Mouse (Mus musculus) midbrain, embryonic 14.5 days (tissue): Measurements from ENCODE around the gene Sctr. TPM values are rescaled to one million over a fixed set of nuclear protein-coding genes. Genes with fewer than 3 reads are reported as not detected.

Experiments used
- ATAC-seq: fragments of 200-750 bp; cut with Nextera tagmentation; 2 replicates; pipeline ENCODE4 v1.8.0; 2017; ENCODE audit warnings: moderate number of reproducible peaks, moderate library complexity; ENCODE audit not compliant: low FRiP score, low TSS enrichment
- DNase-seq: peaks from one replicate; pipeline ENCODE4 v3.0.0-alpha.2; 2015
- H3K27ac ChIP-seq: fragments of 300-500 bp; sonication (generic); replicated peaks from 2 replicates; pipeline ENCODE4 v1.5.1; 2014; ENCODE audit warnings: mild to moderate bottlenecking, low read depth, low read length, moderate library complexity
- H3K27me3 ChIP-seq: fragments of 300-500 bp; sonication (generic); 2 replicates; pipeline ENCODE4 v1.6.1; 2014; ENCODE audit warnings: low read length, control low read depth, mixed read lengths; ENCODE audit not compliant: control insufficient read depth, insufficient read depth
- H3K36me3 ChIP-seq: fragments of 300-500 bp; sonication (generic); 2 replicates; pipeline ENCODE4 v1.6.1; 2014; ENCODE audit warnings: low read length, control low read depth; ENCODE audit not compliant: control insufficient read depth, insufficient read depth
- H3K4me1 ChIP-seq: fragments of 300-500 bp; sonication (generic); 2 replicates; pipeline ENCODE4 v1.6.1; 2014; ENCODE audit warnings: mild to moderate bottlenecking, antibody characterized with exemption, low read length, control low read depth; ENCODE audit not compliant: control insufficient read depth, insufficient read depth
- H3K4me2 ChIP-seq: fragments of 300-500 bp; sonication (generic); 2 replicates; pipeline ENCODE4 v1.6.1; 2014; ENCODE audit warnings: mild to moderate bottlenecking, low read length, moderate library complexity
- H3K4me3 ChIP-seq: fragments of 300-500 bp; sonication (generic); replicated peaks from 2 replicates; pipeline ENCODE4 v1.5.1; 2014; ENCODE audit warnings: low read depth, low read length
- H3K9ac ChIP-seq: fragments of 300-500 bp; sonication (generic); replicated peaks from 2 replicates; pipeline ENCODE4 v1.6.1; 2014; ENCODE audit warnings: mild to moderate bottlenecking, low read length, moderate library complexity
- H3K9me3 ChIP-seq: fragments of 300-500 bp; sonication (generic); 2 replicates; pipeline ENCODE4 v1.6.1; 2016; ENCODE audit warnings: low read length, control low read depth, mixed read lengths; ENCODE audit not compliant: control insufficient read depth
- WGBS: fragments of 180-500 bp; shearing (Covaris S2); extraction: QIAGEN DNeasy Blood & Tissue Kit; methylation state at CpG from one replicate; pipeline ENCODE4 v1.1.7; 2014; 5-methylcytosine and 5-hydroxymethylcytosine counted together
- polyA plus RNA-seq: library from polyadenylated mRNA; unstranded; fragments of >200 nt; fragmentation: Nextera tagmentation; extraction: Ambion mirVana; gene quantifications from 2 replicates; pipeline ENCODE4 v1.2.1, GENCODE M21; 2014

Gene Sctr
- polyA plus RNA-seq, 1 experiment from 2014 or later: 0.53 TPM

DNA sequence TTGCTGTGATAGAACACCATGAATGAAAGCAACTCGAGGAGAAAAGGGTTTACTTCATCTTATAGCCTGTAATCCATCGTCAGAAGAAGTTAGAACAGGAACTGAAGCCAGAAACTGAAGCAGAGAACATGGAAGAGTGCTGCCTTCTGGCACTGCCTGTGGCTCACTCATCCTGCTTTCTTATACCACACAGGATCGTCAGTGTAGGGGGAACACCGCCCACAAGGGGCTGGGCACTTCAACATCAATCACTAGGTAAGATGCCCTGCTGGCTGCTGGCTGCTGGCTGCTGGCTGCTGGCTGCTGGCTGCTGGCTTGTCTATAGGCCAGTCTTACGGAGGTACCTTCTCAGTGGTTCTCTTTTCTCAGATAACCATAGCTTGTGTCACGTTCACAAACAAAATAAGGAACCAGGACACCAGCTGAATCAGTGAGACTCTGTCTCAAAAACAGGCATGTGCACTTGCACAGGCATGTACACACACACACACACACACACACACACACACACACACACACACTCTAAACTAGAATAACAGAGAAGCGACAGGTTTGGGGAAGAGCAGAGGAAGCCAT lies 13.7 kb downstream of the Sctr start:
- Histone ChIP-seq H3K4me3 (no peak overlapping the region), H3K27me3 (no peaks in the 10 kb centered on the region), H3K4me1 (no peaks in the 10 kb centered on the region), H3K36me3 (no peaks in the 10 kb centered on the region), H3K4me2 (no peak overlapping the region), H3K27ac (no peak overlapping the region), H3K9me3 (no peaks in the 10 kb centered on the region), H3K9ac (no peak overlapping the region; the same call in 1 of the 2 replicates)
- DNase-seq (no peak), ATAC-seq (no peak)
- WGBS: 79% methylated on average over 7 of the region's 7 CpGs

DNA sequence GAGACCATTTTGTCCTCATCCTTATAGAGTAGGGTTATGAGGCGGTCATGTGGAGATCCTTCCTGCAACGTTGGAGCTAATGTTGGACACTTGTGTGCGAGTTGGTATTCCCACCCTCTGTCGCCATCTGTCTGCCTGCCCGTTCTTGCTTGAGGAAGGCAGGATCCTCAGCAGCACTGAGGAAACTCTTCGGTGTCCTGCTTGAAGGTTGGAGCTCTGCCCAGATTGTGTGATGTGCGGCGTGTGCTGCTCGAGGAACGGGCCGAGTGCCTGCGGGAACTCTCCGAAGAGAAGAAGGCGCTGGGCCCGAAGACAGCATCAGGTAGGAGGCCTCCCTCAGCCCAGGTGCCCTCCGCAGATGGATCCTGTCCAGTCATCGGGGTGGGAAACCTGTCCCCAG lies 15.3 kb downstream of the Sctr start:
- H3K27ac ChIP-seq: no peak overlapping the region
- H3K27me3 ChIP-seq: no peaks in the 10 kb centered on the region
- H3K4me1 ChIP-seq: no peaks in the 10 kb centered on the region
- H3K9me3 ChIP-seq: no peaks in the 10 kb centered on the region
- no peak for ATAC-seq
- H3K9ac ChIP-seq: no peak overlapping the region
- no peaks in the 10 kb centered on the region for H3K36me3 ChIP-seq
- no peak overlapping the region for H3K4me3 ChIP-seq
- H3K4me2 ChIP-seq: no peak overlapping the region
- no peak for DNase-seq
- WGBS: 92% methylated on average over 17 of the region's 17 CpGs

DNA sequence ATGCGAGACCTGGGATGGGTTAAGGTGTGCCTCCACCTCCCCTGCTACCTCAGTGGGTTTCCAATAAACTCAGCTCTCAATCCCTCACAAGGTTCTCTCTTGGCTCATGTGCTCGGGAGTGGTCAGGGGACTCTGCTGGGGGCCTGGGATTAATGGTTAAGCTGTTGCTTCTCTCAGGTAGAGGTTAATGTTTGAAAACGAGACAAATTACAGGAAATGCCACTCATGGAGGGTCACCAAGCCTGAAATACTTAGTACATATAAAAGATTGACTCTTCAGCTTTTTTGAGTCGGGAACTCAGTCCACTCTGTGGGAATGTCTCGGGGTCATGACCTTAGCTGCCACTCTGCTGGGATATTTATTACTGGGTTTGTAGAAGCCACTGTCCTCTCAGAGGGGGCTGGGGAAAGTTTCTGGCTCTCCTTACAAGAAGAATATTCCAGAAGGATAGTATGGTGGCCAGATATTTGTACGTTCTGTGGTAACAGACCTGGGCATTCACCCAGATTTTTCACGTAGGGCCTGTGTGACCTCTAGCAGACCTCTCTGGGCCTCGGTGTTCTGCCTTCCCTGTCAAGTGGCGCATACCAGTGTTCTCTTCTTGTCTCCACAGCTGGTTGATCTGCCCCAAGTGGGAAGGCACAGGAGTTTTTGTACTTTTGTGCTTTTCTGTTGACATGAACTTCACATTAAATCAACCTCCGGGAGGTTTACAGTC lies 17.8 kb downstream of the Sctr start:
- no peak for DNase-seq
- no peak overlapping the region for H3K27ac ChIP-seq
- H3K4me1 ChIP-seq: no peaks in the 10 kb centered on the region
- no peaks in the 10 kb centered on the region for H3K36me3 ChIP-seq
- H3K4me3 ChIP-seq: no peak overlapping the region
- H3K4me2 ChIP-seq: no peak overlapping the region
- no peak overlapping the region for H3K9ac ChIP-seq
- H3K9me3 ChIP-seq: no peaks in the 10 kb centered on the region
- no peaks in the 10 kb centered on the region for H3K27me3 ChIP-seq
- 78% methylated on average over 10 of the region's 10 CpGs for WGBS
- ATAC-seq: no peak

DNA sequence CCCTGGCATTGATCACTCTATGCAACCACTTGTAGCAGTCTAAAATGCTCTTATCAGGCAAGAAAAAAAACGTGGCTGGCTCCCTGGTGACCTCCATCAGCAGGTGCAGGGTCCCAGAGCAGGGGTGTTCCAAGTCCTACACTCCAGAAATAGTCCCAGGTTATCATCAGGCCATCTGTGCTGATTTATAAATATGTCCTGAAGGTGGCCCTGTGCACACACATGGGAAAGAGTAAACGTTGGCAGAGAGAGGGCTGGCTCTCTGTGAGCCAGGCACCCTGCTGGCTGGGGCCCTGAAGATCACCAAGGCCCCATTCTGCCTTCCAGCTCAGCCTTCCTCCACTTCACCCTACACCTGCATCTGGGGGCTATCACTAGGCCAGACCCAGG lies 18.4 kb downstream of the Sctr start:
- H3K4me3 ChIP-seq: no peak overlapping the region
- no peak for ATAC-seq

DNA sequence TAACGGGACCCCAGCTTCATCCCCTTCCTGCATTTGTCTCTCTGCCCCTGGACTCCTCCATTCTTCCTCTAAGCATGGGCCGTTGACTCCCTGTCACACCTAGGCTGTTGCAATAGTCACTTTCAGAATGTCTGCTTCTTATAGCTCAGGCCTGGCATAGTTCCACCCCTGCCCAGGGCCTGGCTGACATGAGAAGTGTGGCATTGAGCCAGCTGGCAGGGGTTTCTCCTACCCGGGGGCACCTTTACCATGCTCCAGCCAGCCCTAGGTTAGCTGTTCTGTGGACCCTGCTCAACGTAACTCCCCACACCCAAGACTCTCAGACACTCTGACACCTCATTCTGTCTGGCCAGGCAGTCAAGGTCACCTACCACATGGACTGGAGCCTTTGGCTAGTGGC lies 21.0 kb downstream of the Sctr start:
- Histone ChIP-seq H3K27me3 (no peaks in the 10 kb centered on the region; the same call in 1 of the 2 replicates), H3K27ac (no peak overlapping the region), H3K4me3 (no peak overlapping the region), H3K4me1 (no peaks in the 10 kb centered on the region), H3K9me3 (no peaks in the 10 kb centered on the region), H3K4me2 (no peak overlapping the region), H3K9ac (no peak overlapping the region), H3K36me3 (no peaks in the 10 kb centered on the region)
- no peak for ATAC-seq
- no peak for DNase-seq
- 81% methylated on average over 4 of the region's 4 CpGs for WGBS

More for the DNA sequence above, 18.4 kb downstream of the Sctr start:
- Histone ChIP-seq H3K9ac (no peak overlapping the region), H3K27ac (no peak overlapping the region), H3K9me3 (no peaks in the 10 kb centered on the region), H3K4me2 (no peak overlapping the region), H3K36me3 (no peaks in the 10 kb centered on the region), H3K27me3 (no peaks in the 10 kb centered on the region), H3K4me1 (no peaks in the 10 kb centered on the region)
- DNase-seq: no peak
- 23% methylated on average over 2 of the region's 2 CpGs for WGBS

DNA sequence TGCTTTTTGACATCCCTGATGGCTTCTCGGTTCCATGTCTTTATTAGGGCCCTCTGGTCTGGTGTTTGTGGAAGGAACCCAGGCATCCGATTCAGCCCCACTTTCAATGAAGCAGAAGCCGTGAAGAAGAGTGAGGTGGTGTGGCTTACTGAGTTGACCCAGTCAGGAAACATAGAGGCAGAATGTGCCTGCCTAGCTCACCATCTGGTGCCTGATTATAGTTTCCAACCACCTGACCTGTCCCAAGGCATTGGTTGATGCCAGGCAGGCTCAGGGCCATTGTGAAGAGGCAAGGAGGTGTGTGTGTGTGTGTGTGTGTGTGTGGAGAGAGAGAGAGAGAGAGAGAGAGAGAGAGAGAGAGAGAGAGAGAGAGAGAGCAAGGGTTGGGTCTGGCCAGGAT lies 23.8 kb downstream of the Sctr start:
- Histone ChIP-seq H3K27ac (no peak overlapping the region), H3K9me3 (no peaks in the 10 kb centered on the region), H3K4me3 (no peak overlapping the region), H3K4me1 (no peaks in the 10 kb centered on the region), H3K9ac (no peak overlapping the region), H3K4me2 (no peak overlapping the region), H3K36me3 (no peaks in the 10 kb centered on the region), H3K27me3 (no peaks in the 10 kb centered on the region; the same call in 1 of the 2 replicates)
- no peak for DNase-seq
- WGBS: 94% methylated on average over 3 of the region's 3 CpGs
- no peak for ATAC-seq

DNA sequence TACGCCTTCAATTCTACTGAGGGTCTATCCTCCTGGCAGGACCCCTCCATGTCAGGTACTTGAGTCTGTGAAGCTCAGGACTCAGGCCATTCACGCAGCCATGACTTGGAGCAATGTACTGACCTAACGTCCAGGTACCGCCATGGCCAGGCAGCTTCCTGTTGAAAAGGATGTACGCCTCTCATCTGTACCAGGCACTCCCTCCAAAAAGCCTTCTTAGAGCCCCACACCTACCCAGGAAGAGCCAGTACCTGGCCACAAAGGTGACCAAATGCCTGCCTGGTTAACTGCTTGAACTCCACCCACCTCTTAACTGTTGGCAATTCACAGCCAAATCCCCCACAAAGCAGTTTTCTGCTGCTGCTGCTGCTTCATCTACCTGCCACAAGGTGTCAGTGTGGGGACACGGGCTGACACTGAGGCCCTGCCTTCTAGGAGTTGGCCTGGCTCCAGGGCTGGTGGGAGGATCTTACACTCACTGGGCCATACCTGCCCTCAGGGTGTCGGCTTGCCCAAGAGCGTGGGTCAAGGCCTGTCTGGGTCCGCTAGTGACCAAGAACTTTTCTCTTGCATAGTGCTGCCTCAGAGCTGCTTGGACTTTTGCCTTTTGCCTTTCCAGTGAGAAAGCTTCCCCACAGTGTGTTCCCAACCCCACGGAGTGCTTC lies 26.2 kb downstream of the Sctr start:
- no peaks in the 10 kb centered on the region; the same call in 1 of the 2 replicates for H3K27me3 ChIP-seq
- H3K4me1 ChIP-seq: no peaks in the 10 kb centered on the region
- ATAC-seq (peak; percentile 63; the same call in 1 of the 2 replicates), DNase-seq (peak; percentile 86)
- WGBS: 48% methylated on average over 10 of the region's 10 CpGs
- H3K27ac ChIP-seq: no peak overlapping the region
- H3K9ac ChIP-seq: no peak overlapping the region
- no peak overlapping the region for H3K4me2 ChIP-seq
- H3K36me3 ChIP-seq: no peaks in the 10 kb centered on the region
- H3K9me3 ChIP-seq: no peaks in the 10 kb centered on the region
- H3K4me3 ChIP-seq: no peak overlapping the region

DNA sequence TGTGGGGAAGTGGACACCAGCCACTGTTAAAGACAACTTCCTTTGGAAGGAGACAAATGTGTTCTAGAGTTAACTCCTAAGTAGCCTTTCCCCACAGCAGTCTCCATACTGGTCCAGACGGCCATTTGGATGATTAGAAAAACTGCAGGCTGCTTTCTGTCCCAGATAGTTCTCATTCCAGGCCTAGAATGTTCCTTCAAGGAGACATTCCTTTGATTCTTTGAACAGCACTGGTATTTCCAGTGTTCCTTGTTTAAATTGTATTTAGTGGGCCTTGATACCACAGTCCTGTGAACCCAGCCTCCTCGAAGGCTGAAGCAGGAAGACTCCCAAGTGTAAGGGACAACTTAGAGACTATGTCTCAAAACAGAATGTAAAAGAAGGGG lies 26.8 kb downstream of the Sctr start:
- Histone ChIP-seq H3K27ac (no peak overlapping the region), H3K4me3 (no peak overlapping the region), H3K4me1 (no peaks in the 10 kb centered on the region), H3K4me2 (no peak overlapping the region), H3K9me3 (no peaks in the 10 kb centered on the region), H3K9ac (no peak overlapping the region), H3K36me3 (no peaks in the 10 kb centered on the region), H3K27me3 (no peaks in the 10 kb centered on the region; the same call in 1 of the 2 replicates)
- ATAC-seq (no peak), DNase-seq (no peak)
- WGBS: 88% methylated on average over 2 of the region's 2 CpGs
